Mouse (Mus musculus) heart, adult 11 months (tissue): Measurements from ENCODE around the gene Reps1.

ENCODE experiments used
- DNase-seq: peaks from one replicate; pipeline ENCODE4 v3.0.0; 2022

The Reps1 gene

DNA sequence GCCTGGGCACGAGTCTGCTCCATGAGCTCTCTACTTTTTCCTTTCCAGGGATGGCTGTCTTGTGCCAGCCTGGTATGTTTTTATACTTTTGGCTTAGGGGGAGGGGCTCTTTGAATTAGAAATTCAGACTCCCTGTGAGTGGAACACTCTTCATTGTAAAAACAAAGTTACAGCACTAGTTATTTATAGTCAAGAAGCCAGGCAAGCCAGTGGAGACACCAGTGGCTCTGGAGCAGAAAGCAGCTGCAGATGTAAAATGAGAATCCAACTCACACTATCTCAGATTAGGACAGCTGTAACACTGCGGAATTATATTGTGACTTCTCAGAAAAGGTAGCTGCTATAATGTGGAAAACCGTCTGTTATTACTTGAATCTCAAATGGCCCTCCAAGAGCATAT, 91.6 kb downstream of the Reps1 start:
- DNase-seq, result peak; percentile 55

DNA sequence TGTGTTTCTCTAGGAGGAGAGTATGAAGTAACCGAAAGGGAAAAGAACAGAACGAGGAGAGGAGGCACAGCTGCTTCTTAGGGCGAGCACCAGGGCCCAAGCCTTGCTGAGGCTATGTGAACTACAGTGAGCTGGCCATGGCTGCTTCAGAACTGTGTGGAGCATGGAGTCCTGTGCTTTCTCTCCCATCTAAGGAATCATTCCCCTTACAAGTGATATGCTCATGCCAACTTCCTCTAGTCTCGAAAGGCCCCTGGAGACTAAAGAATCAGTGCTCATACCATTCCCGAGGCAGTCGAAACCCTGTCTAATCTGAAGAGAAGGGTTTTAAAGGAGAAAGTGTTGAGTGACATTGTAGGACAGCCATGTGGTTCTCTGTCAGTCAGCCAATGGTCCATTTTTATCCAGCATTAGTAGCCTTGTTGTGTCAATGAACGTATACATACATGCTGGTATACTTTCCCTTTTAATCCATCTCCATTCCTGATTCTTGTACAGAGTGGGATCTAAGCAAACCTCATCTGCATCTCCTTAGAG, 106.8 kb downstream of the Reps1 start:
- peak; percentile 78 for DNase-seq
